Mouse (Mus musculus) CD4-positive helper T cell, adult 2 months (primary cell): ENCODE results near the gene Ubac2.

Experiments used
- DNase-seq: peaks from one replicate; pipeline ENCODE4 v3.0.0-alpha.2; 2012; ENCODE audit warnings: low read depth, missing footprints, low spot score

Gene Ubac2

GRCm38 (mm10) chr14:121894511-121895135 is 16.2 kb downstream of the Ubac2 start:
- DNase-seq: peak; percentile 36

GRCm38 (mm10) chr14:121895316-121895715 is 16.9 kb downstream of the Ubac2 start:
- DNase-seq: no peak

- no peak for DNase-seq
Observed at GRCm38 (mm10) chr14:121896126-121897090, 18.0 kb downstream of the Ubac2 start.

GRCm38 (mm10) chr14:121897773-121898172 is 19.4 kb downstream of the Ubac2 start:
- no peak for DNase-seq

- DNase-seq: peak; percentile 77
Observed at GRCm38 (mm10) chr14:121898509-121898908, 20.1 kb downstream of the Ubac2 start.

- peak; percentile 63 for DNase-seq
Observed at GRCm38 (mm10) chr14:121899071-121899470, 20.7 kb downstream of the Ubac2 start.

- DNase-seq: no peak
Observed at GRCm38 (mm10) chr14:121901511-121901910, 23.1 kb downstream of the Ubac2 start.

GRCm38 (mm10) chr14:121903381-121903876 is 25.0 kb downstream of the Ubac2 start:
- DNase-seq: peak; percentile 42

- no peak for DNase-seq
Observed at GRCm38 (mm10) chr14:121904754-121905153, 26.3 kb downstream of the Ubac2 start.

GRCm38 (mm10) chr14:121906341-121906991 is 28.0 kb downstream of the Ubac2 start:
- DNase-seq: peak; percentile 41

GRCm38 (mm10) chr14:121906992-121907681 is 28.7 kb downstream of the Ubac2 start:
- DNase-seq: peak; percentile 30

- no peak for DNase-seq
Observed at GRCm38 (mm10) chr14:121909868-121910267, 31.4 kb downstream of the Ubac2 start.

- DNase-seq: no peak
Observed at GRCm38 (mm10) chr14:121912501-121912900, 34.1 kb downstream of the Ubac2 start.

GRCm38 (mm10) chr14:121915143-121915542 is 36.7 kb downstream of the Ubac2 start:
- peak; percentile 56 for DNase-seq

- DNase-seq: peak; percentile 90
Observed at GRCm38 (mm10) chr14:121915621-121916020, 37.2 kb downstream of the Ubac2 start, which contains the start of gene Gpr18. Gpr18 (minus strand) TSS chr14:121915781.

GRCm38 (mm10) chr14:121916311-121917094 is 38.1 kb downstream of the Ubac2 start:
- DNase-seq: peak; percentile 55

GRCm38 (mm10) chr14:121918266-121918665 is 39.8 kb downstream of the Ubac2 start:
- no peak for DNase-seq

- peak; percentile 76 for DNase-seq
Observed at GRCm38 (mm10) chr14:121919752-121920151, 41.3 kb downstream of the Ubac2 start.

GRCm38 (mm10) chr14:121920511-121921124 is 42.2 kb downstream of the Ubac2 start:
- DNase-seq: no peak

GRCm38 (mm10) chr14:121922016-121922415 is 43.6 kb downstream of the Ubac2 start:
- no peak for DNase-seq
